Mouse (Mus musculus): ENCODE results near the gene Gm11444. TPM values are rescaled to one million over a fixed set of nuclear protein-coding genes. Genes with fewer than 3 reads are reported as not detected.

The Gm11444 gene
- not detected for polyA plus RNA-seq (2012; fragmentation: generic; extraction: Trizol)

DNA sequence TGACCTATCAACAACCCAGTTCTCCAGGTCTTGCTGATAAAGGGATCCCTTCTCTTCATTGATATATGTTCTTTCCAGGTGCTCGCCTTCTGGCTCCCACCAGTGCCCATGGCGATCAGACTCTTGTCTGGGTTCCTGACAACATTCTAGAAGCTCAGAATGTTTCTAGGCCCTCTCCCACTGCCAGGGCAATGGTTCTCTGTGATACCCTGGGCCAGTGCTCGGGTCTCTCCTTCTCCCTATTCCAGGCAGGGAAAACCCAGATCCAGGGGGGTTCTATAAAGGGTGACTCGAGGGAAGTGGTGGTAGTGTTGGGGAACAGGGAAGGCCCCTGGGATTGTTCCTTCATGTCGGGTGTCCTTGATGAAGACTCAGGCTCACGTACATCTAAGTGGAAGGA lies at the start of gene Gm11444:
Gm11444 (minus strand) TSS at position 101 of the 400 bp plus-strand sequence.

DNA sequence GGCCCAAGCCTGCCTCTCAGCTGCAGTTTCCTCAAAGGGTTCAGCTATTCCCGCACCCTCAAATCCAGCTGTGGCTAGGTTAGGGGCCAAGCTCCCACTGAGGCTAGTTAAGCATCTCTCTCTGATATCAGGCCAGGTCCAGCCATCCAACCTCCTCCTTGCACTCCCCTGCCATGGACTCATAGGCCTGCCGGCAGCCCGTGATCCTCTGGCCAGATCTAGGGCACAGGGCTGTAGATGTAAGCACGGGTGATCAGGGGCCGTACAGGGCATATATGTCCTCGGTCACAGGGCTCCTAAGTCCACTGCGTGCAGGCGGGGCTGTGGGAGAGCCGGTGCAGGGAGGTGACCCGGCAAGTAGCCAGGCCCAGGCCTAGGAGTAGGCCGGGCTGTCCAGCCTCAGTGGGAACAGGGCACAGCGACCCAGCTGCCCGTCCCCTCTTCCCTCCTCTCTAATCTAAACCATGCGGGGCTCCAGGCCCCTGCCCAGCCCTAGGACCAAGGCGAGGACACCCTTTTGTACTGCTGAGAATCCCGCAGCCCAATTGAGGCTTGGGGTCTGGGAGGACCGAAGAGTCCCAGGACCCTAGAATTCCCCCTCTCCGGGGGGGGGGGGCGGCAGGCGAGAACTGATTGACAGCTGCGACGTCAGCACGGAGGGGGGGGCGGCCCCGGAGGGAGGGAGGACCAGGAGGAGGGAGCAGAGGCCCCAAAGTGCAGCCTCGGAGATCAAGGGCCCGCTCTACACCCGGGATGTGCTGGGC lies 35.7 kb upstream of the Gm11444 start, which contains the start of gene Tbx4:
Tbx4 (plus strand) TSS at position 758 of the 764 bp plus-strand sequence.

DNA sequence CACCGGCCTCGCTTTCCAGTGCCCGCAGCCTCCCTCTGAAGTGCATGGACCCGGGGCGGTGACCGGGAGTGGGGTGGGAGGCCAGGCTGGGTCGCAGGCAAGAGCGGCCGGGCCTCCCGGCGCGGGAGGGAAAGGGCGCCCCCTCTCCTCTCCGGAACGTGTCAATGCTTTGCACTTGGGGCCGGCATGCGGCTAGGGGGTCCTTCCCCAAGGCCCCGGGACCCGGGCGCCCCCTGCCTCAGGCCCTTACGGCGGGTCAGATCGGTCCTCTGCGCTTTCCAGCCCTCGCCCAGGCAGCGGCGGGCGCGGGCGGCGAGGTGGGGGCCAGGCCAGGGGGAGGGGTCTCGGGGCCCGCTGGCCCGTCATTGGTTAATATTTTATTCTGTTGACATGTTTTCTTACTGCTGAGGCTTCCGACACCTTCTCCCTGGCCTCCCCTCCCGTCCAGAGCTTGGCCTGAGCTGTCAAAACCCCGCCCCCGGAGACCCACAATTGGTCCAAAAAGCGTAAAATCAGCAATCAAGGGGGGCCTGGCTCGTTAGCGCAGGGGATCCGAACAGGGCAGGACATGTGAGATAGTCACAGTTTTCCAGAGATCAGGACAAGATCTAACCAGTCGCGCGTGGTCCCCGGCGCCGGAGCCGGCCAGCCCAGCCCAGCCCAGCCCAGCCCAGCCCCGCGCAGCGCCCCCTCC lies 17.8 kb downstream of the Gm11444 start, which contains the start of gene Tbx2:
Tbx2 (plus strand) TSS at position 321 of the 694 bp plus-strand sequence.

Other genes starting within 250 kb of the Gm11444 start
- under 1 TPM; 0.01 to 0.51 TPM for gene Tbx2, start 17.8 kb downstream of the Gm11444 start, polyA plus RNA-seq (2012; fragmentation: generic; extraction: Trizol)
- not detected for gene Tbx4, start 36.1 kb upstream of the Gm11444 start, polyA plus RNA-seq (2012; fragmentation: generic; extraction: Trizol)

Data from C3H10T1/2 (cell line).